Mouse (Mus musculus) liver, embryonic 14.5 days (tissue): ENCODE data around the gene Dkk3. TPM values are rescaled to one million over a fixed set of nuclear protein-coding genes. Genes with fewer than 3 reads are reported as not detected.

Experiments used
- ATAC-seq: fragments of 200-750 bp; cut with Nextera tagmentation; 2 replicates; pipeline ENCODE4 v1.8.0; 2017; ENCODE audit warnings: moderate number of reproducible peaks, mild to moderate bottlenecking, moderate library complexity; ENCODE audit not compliant: insufficient read depth
- DNase-seq, 3 experiments: peaks; one replicate each; pipeline ENCODE4 v3.0.0-alpha.2; 2012 to 2013; ENCODE audit warnings: low read depth in 3 of 3, low spot score in 3 of 3
- H3K27ac ChIP-seq: fragments of 300-500 bp; sonication (generic); 2 replicates; pipeline ENCODE4 v1.5.1; 2014; ENCODE audit warnings: moderate library complexity, mild to moderate bottlenecking, control low read depth, inconsistent platforms
- H3K27me3 ChIP-seq: fragments of 300-500 bp; sonication (generic); 2 replicates; pipeline ENCODE4 v1.6.1; 2014; ENCODE audit warnings: mild to moderate bottlenecking, low read length, moderate library complexity; ENCODE audit not compliant: control insufficient read depth, insufficient read depth
- H3K36me3 ChIP-seq: fragments of 300-500 bp; sonication (generic); replicated peaks from 2 replicates; pipeline ENCODE4 v1.6.1; 2014; ENCODE audit warnings: low read depth; ENCODE audit not compliant: control insufficient read depth, insufficient read depth
- H3K4me1 ChIP-seq, 2 experiments: fragments of 200-500 bp in 1 of 2; fragments of 300-500 bp in 1 of 2; sonication (generic) in 1 of 2; replicated peaks; 2 replicates each; pipeline ENCODE4 v1.6.1; 2012 to 2014; ENCODE audit warnings: antibody characterized with exemption in 1 of 2, inconsistent platforms in 1 of 2, low read length in 1 of 2; ENCODE audit not compliant: control insufficient read depth in 2 of 2, insufficient read depth in 2 of 2
- H3K4me2 ChIP-seq: fragments of 300-500 bp; sonication (generic); 2 replicates; pipeline ENCODE4 v1.6.1; 2014; ENCODE audit warnings: low read depth, mild to moderate bottlenecking, control low read depth, moderate library complexity
- H3K4me3 ChIP-seq, 2 experiments: fragments of 200-500 bp in 1 of 2; fragments of 300-500 bp in 1 of 2; sonication (generic) in 1 of 2; 2 replicates each; pipeline ENCODE4 v1.5.1; 2012 to 2014; ENCODE audit warnings: low read depth in 2 of 2, low read length in 2 of 2, mild to moderate bottlenecking in 2 of 2, control low read depth in 1 of 2, inconsistent platforms in 1 of 2, moderate library complexity in 1 of 2; ENCODE audit not compliant: insufficient read depth in 1 of 2
- H3K9ac ChIP-seq: fragments of 300-500 bp; sonication (generic); replicated peaks from 2 replicates; pipeline ENCODE4 v1.6.1; 2014; ENCODE audit warnings: mild to moderate bottlenecking, control low read depth, moderate library complexity
- H3K9me3 ChIP-seq: fragments of 300-500 bp; sonication (generic); 2 replicates; pipeline ENCODE4 v1.6.1; 2016; ENCODE audit warnings: low read length, mixed read lengths; ENCODE audit not compliant: control insufficient read depth
- CTCF ChIP-seq: IDR thresholded peaks from 2 replicates; pipeline ENCODE4 v1.5.1; 2016; ENCODE audit warnings: antibody characterized with exemption, low read depth, control low read depth
- EP300 ChIP-seq: IDR thresholded peaks from 2 replicates; pipeline ENCODE4 v1.6.1; 2016; ENCODE audit warnings: antibody characterized with exemption, low read depth
- WGBS: fragments of 180-500 bp; shearing (Covaris S2); extraction: QIAGEN DNeasy Blood & Tissue Kit; methylation state at CpG from one replicate; pipeline ENCODE4 v1.1.7; 2014; ENCODE audit not compliant: insufficient replicate concordance; 5-methylcytosine and 5-hydroxymethylcytosine counted together
- polyA plus RNA-seq, 2 experiments: library from polyadenylated mRNA; depleted of rRNA in 1 of 2; stranded (reverse) in 1 of 2; unstranded in 1 of 2; fragments of >200 nt; fragmentation: Nextera tagmentation in 1 of 2; extraction: Ambion mirVana in 1 of 2; gene quantifications; 2 replicates each; pipeline versions ENCODE4 v1.2.1 to v1.2.3; 2012 to 2014

Gene Dkk3
- polyA plus RNA-seq, 2 experiments = 1.5 to 2.4 TPM

DNA sequence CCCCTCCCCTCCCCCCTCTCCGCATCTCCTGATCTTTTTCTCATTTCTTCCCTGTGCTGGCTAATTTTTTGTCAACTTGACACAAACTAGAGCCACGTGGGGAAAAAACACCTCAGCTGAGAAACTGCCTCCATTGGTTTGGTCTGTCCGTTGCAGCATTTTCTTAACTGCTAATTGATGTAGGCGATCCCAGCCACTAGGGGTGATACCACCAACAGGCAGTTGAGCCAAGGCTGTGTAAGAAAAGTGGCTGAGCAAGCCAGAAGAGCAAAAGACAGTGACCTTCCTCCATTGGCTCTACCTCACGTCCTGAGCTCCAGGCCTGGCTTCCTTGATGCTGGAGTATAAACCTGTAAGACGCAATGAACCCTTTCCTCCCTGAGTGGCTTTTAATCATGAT is 978 bp upstream of the Dkk3 start:
- H3K9ac ChIP-seq = no peak overlapping the region
- peaks cover 14% of the 10 kb centered on the region for H3K27me3 ChIP-seq
- H3K4me3 ChIP-seq = no peak overlapping the region
- 24% methylated on average over 5 of the region's 6 CpGs for WGBS
- no peak for DNase-seq
- H3K36me3 ChIP-seq = no peaks in the 10 kb centered on the region
- H3K27ac ChIP-seq = no peak overlapping the region
- ATAC-seq = no peak
- H3K9me3 ChIP-seq = no peaks in the 10 kb centered on the region
- H3K4me1 ChIP-seq = peaks cover 0 to 2% of the 10 kb centered on the region in 2 experiments; a peak in 1 of 4 replicates
- 0 out of 2 replicates have a peak, but pooled peaks have one; percentile 13 for TF ChIP-seq CTCF
- no peak for TF ChIP-seq EP300
- H3K4me2 ChIP-seq = no peak overlapping the region

DNA sequence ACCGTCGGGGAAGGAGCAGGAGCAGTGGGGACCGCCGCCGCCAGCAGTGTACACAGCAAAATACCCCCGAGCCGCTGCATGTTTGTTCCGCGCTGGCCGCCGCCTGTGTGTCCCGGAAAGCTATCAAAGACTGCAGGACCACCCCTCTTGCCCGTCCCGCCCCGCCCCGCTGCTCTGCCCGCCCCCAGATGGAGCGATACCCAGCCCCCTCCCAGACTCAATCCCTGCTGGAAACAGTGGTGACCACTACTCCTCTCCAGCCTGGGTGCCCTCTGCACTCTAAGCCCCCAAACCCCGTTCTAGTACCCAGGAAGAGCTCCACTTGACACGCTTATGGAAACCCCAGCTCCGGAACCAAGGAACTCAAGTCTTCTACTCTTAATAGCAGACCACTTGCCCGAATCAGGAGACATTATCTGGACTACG is 528 bp downstream of the Dkk3 start:
- no peaks in the 10 kb centered on the region for H3K9me3 ChIP-seq
- no peak for TF ChIP-seq EP300
- no peak for TF ChIP-seq CTCF
- no peak for DNase-seq
- ATAC-seq = no peak
- no peaks in the 10 kb centered on the region for H3K36me3 ChIP-seq
- no peak overlapping the region for H3K27ac ChIP-seq
- H3K27me3 ChIP-seq = peaks cover 14% of the 10 kb centered on the region
- no peak overlapping the region for H3K9ac ChIP-seq
- H3K4me2 ChIP-seq = peak overlapping the region; percentile 43
- peaks cover 0 to 2% of the 10 kb centered on the region in 2 experiments; a peak in 1 of 4 replicates for H3K4me1 ChIP-seq
- 3% methylated on average over 23 of the region's 23 CpGs for WGBS
- H3K4me3 ChIP-seq = peak overlapping the region; percentile 8 to 40

DNA sequence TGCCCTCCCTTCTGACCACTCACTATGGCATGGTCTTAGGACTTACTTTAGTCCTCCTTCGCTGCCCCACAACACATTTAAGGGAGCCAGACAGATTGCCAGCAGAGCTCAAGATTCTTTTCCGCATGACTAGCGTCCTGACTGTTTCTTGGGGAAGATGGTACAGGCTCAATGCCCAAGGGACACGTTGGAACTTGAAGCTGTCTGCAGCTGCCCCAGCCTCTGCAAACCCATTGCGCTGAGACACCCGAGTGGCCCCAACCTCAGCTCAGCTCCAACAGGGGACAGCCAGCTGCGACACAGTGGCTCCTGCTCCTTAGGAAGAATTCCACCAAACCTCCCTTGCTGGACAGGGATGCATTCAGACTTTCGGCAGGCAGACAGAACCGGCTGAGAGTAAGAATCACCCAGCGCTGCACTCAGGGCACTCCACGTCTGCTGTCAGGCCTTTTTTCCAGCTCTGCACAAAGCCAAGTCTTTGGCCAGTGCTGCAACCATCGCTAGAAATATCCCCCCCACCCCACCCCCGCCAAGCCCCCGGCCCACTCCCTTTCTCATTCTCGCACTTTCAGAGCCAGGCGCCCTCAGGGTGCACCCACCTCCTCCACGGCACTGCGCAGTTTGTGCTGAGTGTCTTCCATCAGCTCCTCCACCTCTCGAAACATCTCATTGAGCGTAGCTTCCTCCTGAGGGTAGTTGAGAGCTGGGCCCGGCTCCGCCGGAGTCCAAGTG is 1.1 kb downstream of the Dkk3 start:
- Histone ChIP-seq H3K27ac (no peak overlapping the region), H3K27me3 (peaks cover 14% of the 10 kb centered on the region), H3K4me3 (peak overlapping the region; percentile 31 to 40), H3K36me3 (no peaks in the 10 kb centered on the region), H3K4me1 (peaks cover 0 to 2% of the 10 kb centered on the region in 2 experiments; a peak in 1 of 4 replicates), H3K9ac (no peak overlapping the region), H3K4me2 (peak overlapping the region; percentile 43), H3K9me3 (no peaks in the 10 kb centered on the region)
- ATAC-seq (no peak), DNase-seq (no peak)
- TF ChIP-seq CTCF = no peak
- no peak for TF ChIP-seq EP300
- 15% methylated on average over 23 of the region's 23 CpGs for WGBS

DNA sequence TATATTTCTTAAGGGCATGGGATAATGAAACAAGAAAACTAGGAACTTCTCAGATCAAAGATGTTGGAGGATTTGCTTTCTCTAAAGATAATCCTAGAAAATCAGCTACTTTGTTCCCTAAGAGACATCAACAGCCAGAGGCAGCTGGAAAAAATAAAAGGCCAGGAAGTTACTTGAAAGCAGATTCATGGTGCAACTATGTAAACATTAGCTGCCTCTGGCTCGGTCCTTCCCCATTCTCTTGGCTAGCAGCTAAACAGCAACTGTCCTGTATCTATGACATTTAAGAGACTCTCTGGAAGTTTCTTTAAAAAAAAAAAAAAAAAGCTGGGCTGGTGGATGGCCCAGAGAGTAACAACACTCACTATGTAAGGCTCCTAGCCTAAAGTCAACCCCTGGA is 3.7 kb downstream of the Dkk3 start:
- ATAC-seq (no peak), DNase-seq (no peak)
- Histone ChIP-seq H3K9me3 (no peaks in the 10 kb centered on the region), H3K36me3 (no peaks in the 10 kb centered on the region), H3K4me1 (no peaks in the 10 kb centered on the region; a peak in 1 of 4 replicates), H3K27me3 (peaks cover 14% of the 10 kb centered on the region), H3K27ac (no peak overlapping the region), H3K4me3 (no peak overlapping the region), H3K4me2 (no peak overlapping the region), H3K9ac (no peak overlapping the region)
- WGBS = 8% methylated on average over 1 of the region's 1 CpGs
- no peak for TF ChIP-seq EP300
- no peak for TF ChIP-seq CTCF

DNA sequence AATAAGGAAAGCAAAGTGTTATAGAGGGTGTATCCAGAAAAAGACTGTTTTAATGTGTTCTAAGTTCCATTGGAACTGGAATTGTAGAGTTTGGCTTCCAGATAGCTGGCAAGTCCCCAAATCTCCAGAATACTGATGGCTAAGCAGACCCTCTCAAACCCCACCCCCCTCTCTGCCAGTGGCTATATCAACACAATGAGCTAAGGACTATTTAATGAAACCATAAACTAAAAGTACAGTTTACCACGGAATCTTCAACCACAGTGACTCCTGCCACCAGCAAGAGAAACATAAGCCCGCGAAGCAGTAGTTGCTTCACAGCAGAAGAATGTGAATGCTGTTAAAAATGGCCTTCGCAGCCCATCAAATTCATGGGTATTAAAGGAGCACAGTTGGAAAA is 4.4 kb downstream of the Dkk3 start:
- Histone ChIP-seq H3K27ac (no peak overlapping the region), H3K9me3 (no peaks in the 10 kb centered on the region)
- 68% methylated on average over 4 of the region's 4 CpGs for WGBS

More for the DNA sequence above, 4.4 kb downstream of the Dkk3 start:
- no peak for DNase-seq
- Histone ChIP-seq H3K36me3 (no peaks in the 10 kb centered on the region), H3K4me1 (no peaks in the 10 kb centered on the region; a peak in 1 of 4 replicates), H3K4me2 (no peak overlapping the region), H3K9ac (no peak overlapping the region), H3K4me3 (no peak overlapping the region), H3K27me3 (peaks cover 14% of the 10 kb centered on the region)
- ATAC-seq = no peak
- TF ChIP-seq EP300 (no peak), CTCF (no peak)
